Mouse (Mus musculus) bone marrow macrophage, adult 2 months (primary cell): ENCODE data around the gene Ephx1.

Source experiments
- CTCF ChIP-seq: IDR thresholded peaks from 2 replicates; pipeline ENCODE4 v1.5.1; 2012; ENCODE audit warnings: low read depth, mild to moderate bottlenecking, low read length, moderate library complexity
- POLR2A ChIP-seq: IDR thresholded peaks from 2 replicates; pipeline ENCODE4 v1.6.1; 2012; ENCODE audit warnings: mild to moderate bottlenecking, low read depth, low read length, borderline replicate concordance

DNA sequence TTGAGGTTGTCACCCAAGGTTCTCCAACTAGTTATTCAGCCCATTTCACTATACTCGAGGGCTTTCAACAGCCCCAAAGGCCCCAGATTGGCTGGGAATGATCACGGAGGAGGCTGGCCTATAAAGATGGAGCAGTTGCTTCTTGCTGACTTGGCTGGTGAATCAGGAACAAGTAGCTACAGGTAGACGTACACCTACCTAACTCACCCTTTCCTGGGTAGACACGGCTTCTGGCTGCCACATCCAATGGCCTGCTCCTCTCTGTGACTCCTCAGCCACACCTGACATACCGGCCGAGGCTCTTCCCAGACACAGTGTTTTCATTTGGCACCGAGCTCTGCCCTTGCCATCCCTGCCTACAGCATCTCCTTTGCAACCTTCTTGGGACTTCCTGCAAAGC lies 53.4 kb downstream of the Ephx1 start:
- TF ChIP-seq CTCF: no peak
- TF ChIP-seq POLR2A: no peak
